Mouse (Mus musculus) heart, embryonic 15.5 days (tissue): ENCODE measurements around the gene Hoxa7. TPM values are rescaled to one million over a fixed set of nuclear protein-coding genes. Genes with fewer than 3 reads are reported as not detected.
A peak's percentile ranks its signal among the peaks of the same experiment; 100 is the strongest.

ENCODE experiments used
- ATAC-seq: fragments of 200-750 bp; cut with Nextera tagmentation; replicated peaks from 2 replicates; pipeline ENCODE4 v1.8.0; 2017; ENCODE audit warnings: low read depth, moderate TSS enrichment; ENCODE audit not compliant: insufficient number of reproducible peaks, insufficient read depth, low FRiP score
- H3K27ac ChIP-seq: fragments of 300-500 bp; sonication (generic); 2 replicates; pipeline ENCODE4 v1.5.1; 2015; ENCODE audit warnings: mild to moderate bottlenecking, inconsistent platforms
- H3K27me3 ChIP-seq: fragments of 300-500 bp; sonication (generic); 2 replicates; pipeline ENCODE4 v1.6.1; 2015; ENCODE audit warnings: inconsistent platforms
- H3K36me3 ChIP-seq: fragments of 300-500 bp; sonication (generic); 2 replicates; pipeline ENCODE4 v1.6.1; 2015; ENCODE audit warnings: mild to moderate bottlenecking, inconsistent platforms
- H3K4me1 ChIP-seq: fragments of 300-500 bp; sonication (generic); replicated peaks from 2 replicates; pipeline ENCODE4 v1.6.1; 2015; ENCODE audit warnings: inconsistent platforms
- H3K4me2 ChIP-seq: fragments of 300-500 bp; sonication (generic); 2 replicates; pipeline ENCODE4 v1.6.1; 2015; ENCODE audit warnings: inconsistent platforms, mild to moderate bottlenecking, moderate library complexity
- H3K4me3 ChIP-seq: fragments of 300-500 bp; sonication (generic); 2 replicates; pipeline ENCODE4 v1.5.1; 2015; ENCODE audit warnings: mild to moderate bottlenecking, inconsistent platforms
- H3K9ac ChIP-seq: fragments of 300-500 bp; sonication (generic); 2 replicates; pipeline ENCODE4 v1.6.1; 2015; ENCODE audit warnings: mild to moderate bottlenecking, inconsistent platforms
- H3K9me3 ChIP-seq: fragments of 300-500 bp; sonication (generic); replicated peaks from 2 replicates; pipeline ENCODE4 v1.6.1; 2016; ENCODE audit warnings: inconsistent platforms
- WGBS: fragments of 180-500 bp; shearing (Covaris S2); methylation state at CpG from one replicate; pipeline ENCODE4 v1.1.7; 2015; ENCODE audit warnings: mixed read lengths; 5-methylcytosine and 5-hydroxymethylcytosine counted together
- polyA plus RNA-seq: library from polyadenylated mRNA; unstranded; fragments of >200 nt; fragmentation: Nextera tagmentation; extraction: Ambion mirVana; gene quantifications from 2 replicates; pipeline ENCODE4 v1.2.1, GENCODE M21; 2015

Gene Hoxa7
- polyA plus RNA-seq, 1 experiment from 2014 or later = 0.54 TPM

GRCm38 (mm10) chr6:52196811-52197210 lies 24.8 kb downstream of the Hoxa7 start:
- Histone ChIP-seq H3K9me3 (no peaks in the 10 kb centered on the region), H3K27me3 (peaks cover 100% of the 10 kb centered on the region), H3K36me3 (no peaks in the 10 kb centered on the region), H3K4me1 (peaks cover 7% of the 10 kb centered on the region), H3K9ac (no peak overlapping the region), H3K4me2 (no peak overlapping the region), H3K27ac (no peak overlapping the region), H3K4me3 (no peak overlapping the region)
- WGBS = 11% methylated on average over 9 of the region's 9 CpGs
- no peak for ATAC-seq

- Histone ChIP-seq H3K4me3 (no peak overlapping the region), H3K36me3 (no peaks in the 10 kb centered on the region), H3K4me1 (peaks cover 18% of the 10 kb centered on the region), H3K27me3 (peaks cover 100% of the 10 kb centered on the region), H3K27ac (no peak overlapping the region), H3K9ac (no peak overlapping the region), H3K9me3 (no peaks in the 10 kb centered on the region), H3K4me2 (no peak overlapping the region)
- 14% methylated on average over 10 of the region's 10 CpGs for WGBS
- ATAC-seq = no peak
These were observed 27.0 kb downstream of the Hoxa7 start for GRCm38 (mm10) chr6:52194690-52195089.

GRCm38 (mm10) chr6:52191860-52192550 lies 29.6 kb downstream of the Hoxa7 start:
- Histone ChIP-seq H3K9ac (peak overlapping the region; percentile 15), H3K4me3 (peak overlapping the region; percentile 57), H3K4me1 (peaks cover 18% of the 10 kb centered on the region), H3K27me3 (peaks cover 100% of the 10 kb centered on the region), H3K27ac (no peak overlapping the region; the same call in 1 of the 2 replicates), H3K9me3 (no peaks in the 10 kb centered on the region), H3K36me3 (no peaks in the 10 kb centered on the region), H3K4me2 (peak overlapping the region; percentile 81)
- 2% methylated on average over 46 of the region's 55 CpGs for WGBS
- peak; percentile 49 for ATAC-seq

GRCm38 (mm10) chr6:52190906-52191810 lies 30.5 kb downstream of the Hoxa7 start, which contains the start of gene Hoxa4:
Gene Hoxa4, minus strand, starts transcription at chr6:52191753.
- WGBS = 2% methylated on average over 76 of the region's 102 CpGs
- Histone ChIP-seq H3K27ac (peak within 1 kb of the TSS; percentile 61), H3K9ac (peak within 1 kb of the TSS; percentile 44), H3K27me3 (peaks cover 100% of the 10 kb centered on the region), H3K4me2 (peak within 1 kb of the TSS; percentile 81), H3K4me1 (peaks cover 18% of the 10 kb centered on the region), H3K36me3 (no peaks in the 10 kb centered on the region), H3K9me3 (no peaks in the 10 kb centered on the region), H3K4me3 (peak within 1 kb of the TSS; percentile 57)
- no peak; the same call in 1 of the 2 replicates for ATAC-seq

- peaks cover 18% of the 10 kb centered on the region for H3K4me1 ChIP-seq
- H3K9ac ChIP-seq = 0 out of 2 replicates have a peak overlapping the region, but pooled peaks have one; percentile 44
- peak overlapping the region; percentile 57 for H3K4me3 ChIP-seq
- H3K9me3 ChIP-seq = no peaks in the 10 kb centered on the region
- peaks cover 100% of the 10 kb centered on the region for H3K27me3 ChIP-seq
- WGBS = 10% methylated on average over 23 of the region's 23 CpGs
- peak overlapping the region; percentile 81; the same call in 1 of the 2 replicates for H3K4me2 ChIP-seq
- H3K27ac ChIP-seq = peak overlapping the region; percentile 61
- ATAC-seq = no peak
- no peaks in the 10 kb centered on the region for H3K36me3 ChIP-seq
These were observed 31.2 kb downstream of the Hoxa7 start for GRCm38 (mm10) chr6:52190410-52190809.

- Histone ChIP-seq H3K4me2 (peak overlapping the region; percentile 81; the same call in 1 of the 2 replicates), H3K9ac (no peak overlapping the region), H3K27me3 (peaks cover 100% of the 10 kb centered on the region), H3K9me3 (no peaks in the 10 kb centered on the region), H3K4me1 (peaks cover 22% of the 10 kb centered on the region), H3K27ac (no peak overlapping the region; the same call in 1 of the 2 replicates), H3K4me3 (no peak overlapping the region), H3K36me3 (no peaks in the 10 kb centered on the region)
- 18% methylated on average over 8 of the region's 8 CpGs for WGBS
- ATAC-seq = no peak
These were observed 31.7 kb downstream of the Hoxa7 start for GRCm38 (mm10) chr6:52189909-52190308.

GRCm38 (mm10) chr6:52189172-52189591 lies 32.5 kb downstream of the Hoxa7 start:
- no peak for ATAC-seq
- H3K36me3 ChIP-seq = no peaks in the 10 kb centered on the region
- WGBS = 19% methylated on average over 5 of the region's 5 CpGs
- peaks cover 22% of the 10 kb centered on the region for H3K4me1 ChIP-seq
- H3K4me3 ChIP-seq = no peak overlapping the region
- no peak overlapping the region for H3K4me2 ChIP-seq
- H3K9ac ChIP-seq = no peak overlapping the region
- peaks cover 100% of the 10 kb centered on the region for H3K27me3 ChIP-seq
- H3K27ac ChIP-seq = no peak overlapping the region; the same call in 1 of the 2 replicates
- no peaks in the 10 kb centered on the region for H3K9me3 ChIP-seq

GRCm38 (mm10) chr6:52186500-52186899 lies 35.2 kb downstream of the Hoxa7 start:
- WGBS = 33% methylated on average over 1 of the region's 1 CpGs

GRCm38 (mm10) chr6:52185834-52186233 lies 35.8 kb downstream of the Hoxa7 start:
- Histone ChIP-seq H3K27ac (no peak overlapping the region), H3K4me3 (no peak overlapping the region), H3K27me3 (peaks cover 100% of the 10 kb centered on the region), H3K4me2 (no peak overlapping the region), H3K9ac (no peak overlapping the region), H3K9me3 (no peaks in the 10 kb centered on the region), H3K4me1 (peaks cover 7% of the 10 kb centered on the region), H3K36me3 (no peaks in the 10 kb centered on the region)
- ATAC-seq = no peak
- WGBS = 21% methylated on average over 3 of the region's 3 CpGs

More at GRCm38 (mm10) chr6:52186500-52186899, 35.2 kb downstream of the Hoxa7 start:
- H3K4me1 ChIP-seq = peaks cover 14% of the 10 kb centered on the region
- no peak overlapping the region for H3K4me3 ChIP-seq
- ATAC-seq = no peak
- no peaks in the 10 kb centered on the region for H3K36me3 ChIP-seq
- H3K27ac ChIP-seq = no peak overlapping the region
- peaks cover 100% of the 10 kb centered on the region for H3K27me3 ChIP-seq
- no peak overlapping the region for H3K9ac ChIP-seq
- no peaks in the 10 kb centered on the region for H3K9me3 ChIP-seq
- H3K4me2 ChIP-seq = no peak overlapping the region

GRCm38 (mm10) chr6:52185222-52185621 lies 36.4 kb downstream of the Hoxa7 start:
- peak overlapping the region; percentile 4; the same call in 1 of the 2 replicates for H3K4me2 ChIP-seq
- H3K4me1 ChIP-seq = peaks cover 4% of the 10 kb centered on the region; the same call in 1 of the 2 replicates
- peaks cover 100% of the 10 kb centered on the region for H3K27me3 ChIP-seq
- H3K9ac ChIP-seq = no peak overlapping the region
- H3K9me3 ChIP-seq = no peaks in the 10 kb centered on the region
- no peak overlapping the region for H3K4me3 ChIP-seq
- no peak for ATAC-seq
- 3% methylated on average over 19 of the region's 19 CpGs for WGBS
- H3K27ac ChIP-seq = no peak overlapping the region
- H3K36me3 ChIP-seq = no peaks in the 10 kb centered on the region

- no peak overlapping the region for H3K4me2 ChIP-seq
- H3K9ac ChIP-seq = no peak overlapping the region
- H3K27me3 ChIP-seq = peaks cover 100% of the 10 kb centered on the region
- ATAC-seq = no peak
- no peaks in the 10 kb centered on the region for H3K36me3 ChIP-seq
- H3K27ac ChIP-seq = no peak overlapping the region
- WGBS = 17% methylated on average over 6 of the region's 6 CpGs
- no peaks in the 10 kb centered on the region for H3K9me3 ChIP-seq
- H3K4me3 ChIP-seq = no peak overlapping the region
- H3K4me1 ChIP-seq = peaks cover 4% of the 10 kb centered on the region; the same call in 1 of the 2 replicates
These were observed 37.0 kb downstream of the Hoxa7 start for GRCm38 (mm10) chr6:52184668-52185067.
